ENCODE assay signal across 15 mouse cellular contexts in the genomic region with DNA sequence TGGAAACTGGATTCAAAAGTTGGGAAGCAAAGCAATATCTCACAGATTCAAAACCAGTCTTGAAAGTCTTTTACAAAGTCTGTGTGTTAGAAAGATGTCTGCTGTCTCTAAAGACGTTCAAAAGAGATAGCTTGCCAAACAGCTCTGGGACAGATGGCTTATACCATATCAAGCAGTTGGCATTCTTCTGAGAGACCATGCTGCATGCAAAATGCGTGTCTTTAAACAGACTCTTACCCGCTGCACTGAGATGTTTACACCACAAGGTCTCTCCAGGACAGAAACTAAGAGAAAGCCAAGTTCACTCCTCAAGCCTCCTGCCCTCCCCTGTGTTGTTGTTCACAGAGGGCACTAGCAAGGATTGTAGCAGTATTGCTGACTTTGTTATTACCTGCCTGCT.
DNase-seq lines count a peak whose midpoint lies in the region; ATAC-seq lines count a peak whose summit lies in the region.
"Had no signal": no experiment of that assay in that cellular context is flagged by ENCODE, and none has a peak within 500 bp of the region (broad histone marks: within the 10 kb centered on the region; RNA-seq: fewer than 3 reads in every experiment).

No protein-coding gene starts in this region.

- H3K4me1 ChIP-seq in forebrain, embryonic 14.5 days (ENCODE audit: control insufficient read depth, insufficient read depth, low read length): no peaks in the 10 kb centered on the region
- H3K4me1 ChIP-seq in forebrain, embryonic 10.5 days: no peaks in the 10 kb centered on the region
- H3K4me1 ChIP-seq in embryonic facial prominence, embryonic 10.5 days: no peaks in the 10 kb centered on the region
- H3K4me1 ChIP-seq in hindbrain, embryonic 10.5 days (replicated peaks): no peaks in the 10 kb centered on the region
- H3K4me1 ChIP-seq: limb, embryonic 10.5 days had no signal

- no peak overlapping the region for H3K27ac ChIP-seq in forebrain, embryonic 14.5 days (ENCODE audit: low read depth, low read length)
- H3K27ac ChIP-seq in forebrain, embryonic 10.5 days: no peak overlapping the region
- no peak overlapping the region for H3K27ac ChIP-seq in embryonic facial prominence, embryonic 10.5 days (replicated peaks)
- H3K27ac ChIP-seq in hindbrain, embryonic 10.5 days: no peak overlapping the region
- H3K27ac ChIP-seq: limb, embryonic 10.5 days; stomach, postnatal 0 days had no signal

- H3K9ac ChIP-seq in forebrain, embryonic 14.5 days (ENCODE audit: low read length): no peak overlapping the region

- no peaks in the 10 kb centered on the region for H3K36me3 ChIP-seq in forebrain, embryonic 14.5 days (ENCODE audit: control insufficient read depth, insufficient read depth, low read length)
- no peaks in the 10 kb centered on the region for H3K36me3 ChIP-seq in forebrain, embryonic 10.5 days (replicated peaks)
- H3K36me3 ChIP-seq in embryonic facial prominence, embryonic 10.5 days (replicated peaks): no peaks in the 10 kb centered on the region
- no peaks in the 10 kb centered on the region for H3K36me3 ChIP-seq in hindbrain, embryonic 10.5 days
- H3K36me3 ChIP-seq: limb, embryonic 10.5 days had no signal

- H3K9me3 ChIP-seq in forebrain, embryonic 14.5 days (replicated peaks; ENCODE audit: control insufficient read depth, low read length): no peaks in the 10 kb centered on the region
- H3K9me3 ChIP-seq in forebrain, embryonic 10.5 days: no peaks in the 10 kb centered on the region
- no peaks in the 10 kb centered on the region for H3K9me3 ChIP-seq in embryonic facial prominence, embryonic 10.5 days
- H3K9me3 ChIP-seq in hindbrain, embryonic 10.5 days: no peaks in the 10 kb centered on the region
- H3K9me3 ChIP-seq: limb, embryonic 10.5 days had no signal

- no peak overlapping the region for H3K4me2 ChIP-seq in forebrain, embryonic 14.5 days (ENCODE audit: low read length)

- H3K27me3 ChIP-seq in forebrain, embryonic 14.5 days (replicated peaks; ENCODE audit: control insufficient read depth, insufficient read depth, low read length): no peaks in the 10 kb centered on the region
- no peaks in the 10 kb centered on the region for H3K27me3 ChIP-seq in forebrain, embryonic 10.5 days (ENCODE audit: poor library complexity, severe bottlenecking)
- no peaks in the 10 kb centered on the region for H3K27me3 ChIP-seq in embryonic facial prominence, embryonic 10.5 days (replicated peaks; ENCODE audit: low read depth, poor library complexity, severe bottlenecking)
- no peaks in the 10 kb centered on the region for H3K27me3 ChIP-seq in hindbrain, embryonic 10.5 days (ENCODE audit: insufficient read depth, poor library complexity, severe bottlenecking)

- no peak overlapping the region for H3K4me3 ChIP-seq in forebrain, embryonic 14.5 days (ENCODE audit: low read depth, low read length)
- no peak overlapping the region for H3K4me3 ChIP-seq in forebrain, embryonic 10.5 days
- no peak overlapping the region for H3K4me3 ChIP-seq in embryonic facial prominence, embryonic 10.5 days
- no peak overlapping the region for H3K4me3 ChIP-seq in hindbrain, embryonic 10.5 days
- H3K4me3 ChIP-seq: limb, embryonic 10.5 days; myocyte had no signal

- DNase-seq in forebrain, embryonic 14.5 days (ENCODE audit: low spot score): peak; percentile 77
- DNase-seq in forebrain, embryonic 10.5 days (ENCODE audit: extremely low spot score, low spot score): no peak
- DNase-seq in right cerebral cortex, adult 18-20 months: peak; percentile 64
- DNase-seq in right cerebral cortex, postnatal 14 days: no peak
- peak; percentile 3 for DNase-seq in left cerebral cortex, postnatal 4 days
- DNase-seq in embryonic facial prominence, embryonic 10.5 days (ENCODE audit: low spot score): no peak
- DNase-seq in gastrocnemius, postnatal 36 days: no peak
- no peak for DNase-seq in hindbrain, embryonic 10.5 days (ENCODE audit: low spot score)
- DNase-seq: adrenal gland, postnatal 14 days; cerebellum, adult 11-12 months; embryo, embryonic 11 days; spleen, adult 18-20 months had no signal

- intact Hi-C loops in left cerebral cortex, postnatal 4 days (cut with DNase I): loop anchor here (10.0 kb wide), 1 partner anchor 127 kb away; a partner anchor contains a TSS
- intact Hi-C loops in gastrocnemius, postnatal 36 days (cut with DNase I): no loop called here

- 62% methylated on average over 3 of the region's 3 CpGs for WGBS in forebrain, embryonic 14.5 days
- WGBS in forebrain, embryonic 10.5 days: 82% methylated on average over 3 of the region's 3 CpGs
- 82% methylated on average over 3 of the region's 3 CpGs for WGBS in embryonic facial prominence, embryonic 10.5 days
- WGBS in hindbrain, embryonic 10.5 days: 87% methylated on average over 3 of the region's 3 CpGs

- peak; percentile 80; the same call in 1 of the 2 replicates for ATAC-seq in forebrain, embryonic 14.5 days

Comparison
In these comparisons a context has a peak if more than half of its experiments do, and no peak if none do; other contexts are left out.
1. DNase-seq: peak in forebrain, embryonic 14.5 days (single experiment), right cerebral cortex, adult 18-20 months (single experiment) and left cerebral cortex, postnatal 4 days (single experiment); none in forebrain, embryonic 10.5 days (single experiment), right cerebral cortex, postnatal 14 days (single experiment), embryonic facial prominence, embryonic 10.5 days (single experiment), gastrocnemius, postnatal 36 days (0 of 2) and hindbrain, embryonic 10.5 days (single experiment).